8 mouse cellular contexts compared by ENCODE assay signal in genomic region chr6:113166661-113167251, GRCm38 (mm10). TPM values are rescaled to one million over a fixed set of nuclear protein-coding genes. Genes with fewer than 3 reads are reported as not detected.
DNase-seq lines count a peak whose midpoint lies in the region; ATAC-seq and TF ChIP-seq lines count a peak whose summit lies in the region.

No protein-coding gene starts in this region.

- peak; percentile 77 for DNase-seq in liver, adult 2 months (ENCODE audit: extremely low read depth, low read depth, low spot score)
- peak; percentile 60 to 70 for DNase-seq in cerebellum, postnatal 36 days
- DNase-seq in heart, adult 11 months = peak; percentile 96
- DNase-seq in right cerebral cortex, adult 2 months (ENCODE audit: low spot score in 2 of 2) = peak; percentile 66 to 72
- no peak for DNase-seq in spleen, adult 18-20 months

- TF ChIP-seq POLR2A in liver, adult 2 months (IDR thresholded peaks at IDR 0.05; ENCODE audit: extremely low read depth, insufficient read depth, low read length) = no peak

- no peaks in the 10 kb centered on the region for H3K79me2 ChIP-seq in liver, adult 2 months (ENCODE audit: control insufficient read depth, insufficient read depth, low read length)

- H3K9me3 ChIP-seq in liver, embryonic 12.5 days (replicated peaks) = no peaks in the 10 kb centered on the region
- no peaks in the 10 kb centered on the region for H3K9me3 ChIP-seq in kidney, embryonic 14.5 days (ENCODE audit: control insufficient read depth, low read length)
- no peaks in the 10 kb centered on the region for H3K9me3 ChIP-seq in limb, embryonic 13.5 days

- H3K4me2 ChIP-seq in liver, embryonic 12.5 days = no peak overlapping the region
- no peak overlapping the region for H3K4me2 ChIP-seq in kidney, embryonic 14.5 days (replicated peaks; ENCODE audit: low read depth, low read length)
- H3K4me2 ChIP-seq in limb, embryonic 13.5 days (replicated peaks) = peak overlapping the region; percentile 35

- no peaks in the 10 kb centered on the region for H3K36me3 ChIP-seq in liver, adult 2 months (ENCODE audit: control insufficient read depth, insufficient read depth, low read length)
- no peaks in the 10 kb centered on the region for H3K36me3 ChIP-seq in liver, embryonic 12.5 days
- H3K36me3 ChIP-seq in kidney, embryonic 14.5 days (ENCODE audit: control insufficient read depth, insufficient read depth, low read length) = no peaks in the 10 kb centered on the region
- H3K36me3 ChIP-seq in limb, embryonic 13.5 days = no peaks in the 10 kb centered on the region

- no peak overlapping the region for H3K9ac ChIP-seq in liver, adult 2 months (ENCODE audit: low read depth, low read length)
- no peak overlapping the region for H3K9ac ChIP-seq in liver, embryonic 12.5 days
- H3K9ac ChIP-seq in kidney, embryonic 14.5 days (ENCODE audit: low read depth, low read length) = no peak overlapping the region
- H3K9ac ChIP-seq in limb, embryonic 13.5 days = no peak overlapping the region

- TF ChIP-seq CTCF in liver, adult 2 months (IDR thresholded peaks at IDR 0.05; ENCODE audit: low read depth, low read length) = no peak

- no peaks in the 10 kb centered on the region for H3K27me3 ChIP-seq in liver, adult 2 months (ENCODE audit: control insufficient read depth, insufficient read depth, low read length)
- H3K27me3 ChIP-seq in liver, embryonic 12.5 days (replicated peaks) = 0 out of 2 replicates have a peak, but pooled peaks cover 3% of the 10 kb centered on the region
- H3K27me3 ChIP-seq in kidney, embryonic 14.5 days (ENCODE audit: control insufficient read depth, insufficient read depth, low read length) = no peaks in the 10 kb centered on the region
- no peaks in the 10 kb centered on the region for H3K27me3 ChIP-seq in limb, embryonic 13.5 days

- H3K4me1 ChIP-seq in liver, adult 2 months (ENCODE audit: control insufficient read depth, insufficient read depth, low read length) = no peaks in the 10 kb centered on the region
- H3K4me1 ChIP-seq in liver, embryonic 12.5 days = no peaks in the 10 kb centered on the region
- H3K4me1 ChIP-seq in kidney, embryonic 14.5 days (ENCODE audit: control insufficient read depth, insufficient read depth, low read length) = no peaks in the 10 kb centered on the region
- H3K4me1 ChIP-seq in limb, embryonic 13.5 days = peaks cover 23% of the 10 kb centered on the region

- 51% methylated on average over 17 of the region's 17 CpGs for WGBS in liver, adult 2 months
- WGBS in liver, embryonic 12.5 days (ENCODE audit: insufficient replicate concordance) = 67% methylated on average over 17 of the region's 17 CpGs
- 56% methylated on average over 17 of the region's 17 CpGs for WGBS in kidney, embryonic 14.5 days
- 50% methylated on average over 17 of the region's 17 CpGs for WGBS in limb, embryonic 13.5 days

- no peak overlapping the region for H3K27ac ChIP-seq in liver, adult 2 months (replicated peaks; ENCODE audit: insufficient read depth, low read depth, low read length)
- H3K27ac ChIP-seq in liver, embryonic 12.5 days = no peak overlapping the region
- no peak overlapping the region for H3K27ac ChIP-seq in kidney, embryonic 14.5 days (ENCODE audit: low read depth, low read length)
- H3K27ac ChIP-seq in limb, embryonic 13.5 days = peak overlapping the region; percentile 48; the same call in 1 of the 2 replicates

- no peak overlapping the region for H3K4me3 ChIP-seq in liver, adult 2 months (ENCODE audit: insufficient read depth, low read depth, low read length)
- H3K4me3 ChIP-seq in liver, embryonic 12.5 days = no peak overlapping the region
- H3K4me3 ChIP-seq in kidney, embryonic 14.5 days (ENCODE audit: low read length) = no peak overlapping the region
- no peak overlapping the region for H3K4me3 ChIP-seq in limb, embryonic 13.5 days

- no peak for ATAC-seq in liver, embryonic 12.5 days
- peak; percentile 50; the same call in 1 of the 2 replicates for ATAC-seq in kidney, embryonic 14.5 days (ENCODE audit: low FRiP score, low TSS enrichment)
- ATAC-seq in limb, embryonic 13.5 days (ENCODE audit: low FRiP score, low read depth) = peak; percentile 73

RNA-seq across cellular contexts. Expression of gene Lhfpl4, which starts 28.4 kb away (rescaled TPM):
- total RNA-seq in liver, adult 2 months (2014; rRNA removed) = 0.07 TPM in 1 of 2 replicates, not detected in the other
- 0.02 TPM in 1 of 2 replicates, not detected in the other for polyA plus RNA-seq in liver, adult 2 months (2012; rRNA removed)
- 0.44 and 0.70 TPM in 2 replicates for polyA plus RNA-seq in liver, embryonic 12.5 days (2016; fragmentation: Nextera tagmentation; extraction: Ambion mirVana)
- 0.45 and 0.69 TPM in 2 replicates for polyA plus RNA-seq in kidney, embryonic 14.5 days (2014; fragmentation: Nextera tagmentation; extraction: Ambion mirVana)
- polyA plus RNA-seq in limb, embryonic 13.5 days (2015; fragmentation: Nextera tagmentation; extraction: Ambion mirVana) = 0.80 and 1.1 TPM in 2 replicates

Comparison
In these comparisons a context has a peak if more than half of its experiments do, and no peak if none do; other contexts are left out.
1. DNase-seq: peak in liver, adult 2 months (single experiment), cerebellum, postnatal 36 days (2 of 2), heart, adult 11 months (single experiment) and right cerebral cortex, adult 2 months (2 of 2); none in spleen, adult 18-20 months (0 of 2).